Mouse (Mus musculus): Measurements from ENCODE around the gene Cops7a. TPM values are rescaled to one million over a fixed set of nuclear protein-coding genes. Genes with fewer than 3 reads are reported as not detected.
A peak's percentile ranks its signal among the peaks of the same experiment; 100 is the strongest.

Cops7a gene
- polyA plus RNA-seq, 1 experiment: 142 TPM

DNA sequence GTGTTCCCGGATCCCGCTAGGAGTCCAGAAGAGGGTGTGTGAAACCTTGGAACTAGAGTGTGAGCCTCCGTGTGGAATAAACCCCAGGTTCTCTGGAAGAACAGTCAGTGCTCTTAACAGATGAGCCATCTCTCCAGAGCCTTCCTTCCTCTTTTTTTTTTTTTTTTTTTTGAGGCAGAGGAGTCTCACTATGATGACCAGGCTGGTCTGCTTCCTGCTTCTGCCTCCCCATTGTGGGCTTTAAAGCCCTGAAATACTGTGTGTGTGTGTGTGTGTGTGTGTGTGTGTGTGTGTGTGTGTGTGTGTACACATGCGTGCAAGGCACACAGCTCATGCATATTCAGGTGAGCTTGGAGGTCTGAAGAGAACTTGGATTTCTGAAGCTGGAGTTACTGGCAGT is 43.8 kb downstream of the Cops7a start:
- Histone ChIP-seq H3ac (ENCODE audit: control insufficient read depth, insufficient read length) (no peak overlapping the region), H3K79me2 (ENCODE audit: control insufficient read depth, insufficient read depth) (peaks cover 5% of the 10 kb centered on the region), H3K4me2 (ENCODE audit: low read depth) (no peak overlapping the region), H3K27me3 (ENCODE audit: control insufficient read depth, insufficient read depth, insufficient read length) (no peaks in the 10 kb centered on the region), H3K36me3 (ENCODE audit: control insufficient read depth, insufficient read depth) (no peaks in the 10 kb centered on the region), H3K4me3 (no peak overlapping the region)
- no peak for TF ChIP-seq REST (IDR thresholded peaks at IDR 0.05; ENCODE audit: insufficient read depth, insufficient read length)

DNA sequence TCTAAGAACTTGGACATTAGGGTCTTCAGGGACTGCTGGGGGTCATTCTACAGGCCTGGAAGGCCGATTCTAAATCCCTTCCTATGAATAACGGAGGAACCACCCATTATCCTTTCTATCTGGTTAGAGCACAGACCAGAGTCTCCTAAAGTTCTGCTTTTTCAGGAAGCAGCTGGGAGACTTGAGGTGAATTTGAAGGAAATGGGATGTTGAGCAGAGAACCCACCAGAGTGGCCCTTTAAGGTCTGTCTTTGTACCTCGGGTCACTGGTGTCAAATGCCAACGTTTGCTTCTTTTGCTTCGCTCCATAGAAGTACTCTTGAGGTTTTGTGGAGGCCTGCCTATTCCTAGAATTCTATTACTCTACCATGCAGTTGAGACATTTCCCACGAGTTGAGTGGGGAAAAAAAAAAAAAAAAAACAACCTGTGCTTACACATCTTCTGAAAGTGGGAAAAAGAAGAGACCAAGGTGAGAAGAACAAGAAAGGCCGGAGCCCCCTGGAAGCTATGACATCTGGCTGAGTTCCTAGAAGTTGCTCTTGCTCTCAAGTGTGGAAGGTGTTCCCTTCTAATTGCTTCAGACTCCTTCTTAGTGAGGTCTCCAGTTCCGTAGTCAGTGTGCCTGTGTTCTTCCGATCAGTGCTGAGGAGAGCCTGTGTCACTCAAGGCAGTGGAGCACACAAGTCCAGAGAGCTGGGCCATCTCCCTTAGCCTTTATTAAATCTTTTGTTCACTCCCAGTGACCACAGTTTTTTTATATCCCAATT is 44.8 kb downstream of the Cops7a start:
- Histone ChIP-seq H3K27me3 (ENCODE audit: control insufficient read depth, insufficient read depth, insufficient read length) (no peaks in the 10 kb centered on the region), H3K36me3 (ENCODE audit: control insufficient read depth, insufficient read depth) (no peaks in the 10 kb centered on the region), H3K4me3 (no peak overlapping the region), H3K79me2 (ENCODE audit: control insufficient read depth, insufficient read depth) (peaks cover 16% of the 10 kb centered on the region), H3K4me2 (ENCODE audit: low read depth) (peak overlapping the region; percentile 77), H3ac (ENCODE audit: control insufficient read depth, insufficient read length) (no peak overlapping the region)
- TF ChIP-seq MYOD1 (IDR thresholded peaks at IDR 0.05; ENCODE audit: control insufficient read depth in 1 of 3, insufficient read length in 2 of 3, low read depth in 2 of 3) (no peak), POLR2AphosphoS2 (IDR thresholded peaks at IDR 0.05; ENCODE audit: insufficient read length, low read depth) (no peak), SRF (IDR thresholded peaks at IDR 0.05; ENCODE audit: control insufficient read depth, insufficient read length, low read depth) (no peak), MYOG (IDR thresholded peaks at IDR 0.05; ENCODE audit: control insufficient read depth in 1 of 3, insufficient read depth in 1 of 3, insufficient read length in 2 of 3, low read depth in 2 of 3) (no peak), E2F4 (IDR thresholded peaks at IDR 0.05; ENCODE audit: insufficient read depth) (no peak), USF1 (IDR thresholded peaks at IDR 0.05; ENCODE audit: low read depth) (no peak), POLR2A (IDR thresholded peaks at IDR 0.05; ENCODE audit: insufficient read length, low read depth) (no peak), REST (IDR thresholded peaks at IDR 0.05; ENCODE audit: insufficient read depth, insufficient read length) (no peak), CEBPB (IDR thresholded peaks at IDR 0.05; ENCODE audit: insufficient read depth, poor library complexity, severe bottlenecking) (no peak), MAX (IDR thresholded peaks at IDR 0.05; ENCODE audit: low read depth) (no peak), TCF12 (IDR thresholded peaks at IDR 0.05; ENCODE audit: insufficient read depth, poor library complexity, severe bottlenecking) (no peak), TCF3 (IDR thresholded peaks at IDR 0.05; ENCODE audit: insufficient read length, low read depth) (no peak)

DNA sequence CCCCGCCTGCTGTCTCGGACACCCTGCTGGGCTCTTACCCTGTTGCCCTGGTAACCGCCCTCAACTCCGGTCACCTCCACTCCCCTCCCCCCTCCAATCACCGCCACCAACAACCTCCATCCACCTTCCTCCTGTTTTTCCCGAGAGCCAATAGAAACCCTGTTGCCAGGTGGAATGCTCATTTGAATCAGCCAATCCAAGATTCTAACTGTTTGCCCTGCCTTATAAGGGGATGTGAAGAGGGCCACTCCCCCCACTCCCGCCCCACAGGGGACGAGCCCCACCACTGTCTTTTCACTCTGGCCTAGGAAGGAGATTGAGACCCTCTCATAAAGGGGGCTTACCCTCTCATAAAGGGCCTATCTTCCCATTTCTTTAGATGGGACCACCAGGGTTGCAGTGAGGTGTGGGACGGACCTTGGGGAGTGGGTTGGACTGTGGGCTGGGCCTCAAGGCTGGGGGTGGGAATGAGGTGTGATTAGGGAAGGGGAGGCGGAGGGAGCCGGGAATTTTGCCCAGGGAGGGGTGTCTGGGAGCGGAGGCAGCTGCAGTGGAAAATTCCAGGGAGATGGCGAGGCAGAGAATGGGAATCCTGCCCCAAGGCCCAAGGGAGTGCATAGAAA is 45.5 kb downstream of the Cops7a start, which contains the start of gene Ptms:
Gene Ptms (minus strand): TSS at position 409 of the 623 bp plus-strand sequence.
- H3K4me2 ChIP-seq (ENCODE audit: low read depth): peak within 1 kb of the TSS; percentile 77
- peak; percentile 5 for TF ChIP-seq E2F4 (IDR thresholded peaks at IDR 0.05; ENCODE audit: insufficient read depth)
- TF ChIP-seq REST (IDR thresholded peaks at IDR 0.05; ENCODE audit: insufficient read depth, insufficient read length): no peak
- TF ChIP-seq MAX (IDR thresholded peaks at IDR 0.05; ENCODE audit: low read depth): no peak
- no peak for TF ChIP-seq TCF12 (IDR thresholded peaks at IDR 0.05; ENCODE audit: insufficient read depth, poor library complexity, severe bottlenecking)
- peak; percentile 99 for TF ChIP-seq SRF (IDR thresholded peaks at IDR 0.05; ENCODE audit: control insufficient read depth, insufficient read length, low read depth)
- TF ChIP-seq CEBPB (IDR thresholded peaks at IDR 0.05; ENCODE audit: insufficient read depth, poor library complexity, severe bottlenecking): no peak
- TF ChIP-seq TCF3 (IDR thresholded peaks at IDR 0.05; ENCODE audit: insufficient read length, low read depth): no peak
- TF ChIP-seq MYOD1 (IDR thresholded peaks at IDR 0.05; ENCODE audit: control insufficient read depth in 1 of 3, insufficient read length in 2 of 3, low read depth in 2 of 3): peak in 2 of 3 experiments; percentile 41 to 71
- TF ChIP-seq POLR2AphosphoS2 (IDR thresholded peaks at IDR 0.05; ENCODE audit: insufficient read length, low read depth): no peak
- TF ChIP-seq POLR2A (IDR thresholded peaks at IDR 0.05; ENCODE audit: insufficient read length, low read depth): no peak
- TF ChIP-seq USF1 (IDR thresholded peaks at IDR 0.05; ENCODE audit: low read depth): no peak
- TF ChIP-seq MYOG (IDR thresholded peaks at IDR 0.05; ENCODE audit: control insufficient read depth in 1 of 3, insufficient read depth in 1 of 3, insufficient read length in 2 of 3, low read depth in 2 of 3): peak in 2 of 3 experiments; percentile 27 to 63
- peaks cover 19% of the 10 kb centered on the region for H3K79me2 ChIP-seq (ENCODE audit: control insufficient read depth, insufficient read depth)
- peaks cover 1% of the 10 kb centered on the region for H3K36me3 ChIP-seq (ENCODE audit: control insufficient read depth, insufficient read depth)
- H3K27me3 ChIP-seq (ENCODE audit: control insufficient read depth, insufficient read depth, insufficient read length): no peaks in the 10 kb centered on the region
- H3ac ChIP-seq (ENCODE audit: control insufficient read depth, insufficient read length): no peak within 1 kb of the TSS
- peak within 1 kb of the TSS; percentile 91 for H3K4me3 ChIP-seq

DNA sequence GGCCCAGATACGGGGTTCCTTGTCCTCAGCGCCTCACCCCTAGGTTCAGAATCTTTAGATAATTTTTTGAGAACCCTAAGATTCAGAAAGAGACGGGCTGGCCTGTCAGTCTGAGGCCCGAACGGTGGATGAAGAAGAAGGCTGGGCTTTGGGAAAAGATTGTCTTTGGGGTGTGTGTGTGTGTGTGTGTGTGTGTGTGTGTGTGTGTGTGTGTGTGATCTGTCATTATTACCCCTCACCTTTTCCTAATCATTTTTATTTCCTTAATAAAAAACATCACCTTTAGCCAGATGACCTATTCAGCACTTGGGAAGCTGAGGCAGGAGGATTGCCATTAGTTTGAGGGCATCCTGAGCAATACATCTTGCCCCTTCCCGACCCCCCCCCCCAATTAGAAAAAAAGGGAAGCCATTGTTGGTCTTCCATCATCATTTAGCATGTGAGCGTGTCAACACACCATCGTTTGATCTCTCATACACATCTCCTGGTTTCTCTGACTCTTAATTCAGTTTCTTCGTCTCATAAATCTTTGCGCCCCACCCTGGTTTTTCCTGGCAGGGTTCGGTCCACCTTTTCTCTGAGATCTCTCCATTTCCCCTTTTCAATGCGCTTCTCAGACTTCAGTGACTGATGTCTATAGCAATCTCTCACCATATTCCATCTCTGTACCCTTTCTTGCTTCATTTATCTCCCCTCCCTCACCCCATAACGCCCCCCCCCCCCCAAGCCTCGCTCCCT is 46.3 kb downstream of the Cops7a start:
- H3K79me2 ChIP-seq (ENCODE audit: control insufficient read depth, insufficient read depth): peaks cover 19% of the 10 kb centered on the region

More for the DNA sequence above, 46.3 kb downstream of the Cops7a start:
- no peaks in the 10 kb centered on the region for H3K27me3 ChIP-seq (ENCODE audit: control insufficient read depth, insufficient read depth, insufficient read length)
- no peak overlapping the region for H3ac ChIP-seq (ENCODE audit: control insufficient read depth, insufficient read length)
- TF ChIP-seq MYOD1 (IDR thresholded peaks at IDR 0.05; ENCODE audit: control insufficient read depth in 1 of 3, insufficient read length in 2 of 3, low read depth in 2 of 3) (no peak), TCF12 (IDR thresholded peaks at IDR 0.05; ENCODE audit: insufficient read depth, poor library complexity, severe bottlenecking) (no peak), POLR2AphosphoS2 (IDR thresholded peaks at IDR 0.05; ENCODE audit: insufficient read length, low read depth) (no peak), MYOG (IDR thresholded peaks at IDR 0.05; ENCODE audit: control insufficient read depth in 1 of 3, insufficient read depth in 1 of 3, insufficient read length in 2 of 3, low read depth in 2 of 3) (no peak), SRF (IDR thresholded peaks at IDR 0.05; ENCODE audit: control insufficient read depth, insufficient read length, low read depth) (no peak)
- H3K36me3 ChIP-seq (ENCODE audit: control insufficient read depth, insufficient read depth): peaks cover 6% of the 10 kb centered on the region
- peak overlapping the region; percentile 91 for H3K4me3 ChIP-seq
- H3K4me2 ChIP-seq (ENCODE audit: low read depth): peak overlapping the region; percentile 77
